Mouse (Mus musculus) retina, embryonic 14.5 days (tissue): ENCODE results near the gene Safb.
"Not testable (repeated sequence)": the region's sequence is repeated elsewhere in the genome, so short reads cannot be mapped to it uniquely, and the experiment has no call there.

Experiments used
- DNase-seq: peaks from one replicate; pipeline ENCODE4 v3.0.0-alpha.2; 2015; ENCODE audit warnings: low spot score

Safb gene

DNA sequence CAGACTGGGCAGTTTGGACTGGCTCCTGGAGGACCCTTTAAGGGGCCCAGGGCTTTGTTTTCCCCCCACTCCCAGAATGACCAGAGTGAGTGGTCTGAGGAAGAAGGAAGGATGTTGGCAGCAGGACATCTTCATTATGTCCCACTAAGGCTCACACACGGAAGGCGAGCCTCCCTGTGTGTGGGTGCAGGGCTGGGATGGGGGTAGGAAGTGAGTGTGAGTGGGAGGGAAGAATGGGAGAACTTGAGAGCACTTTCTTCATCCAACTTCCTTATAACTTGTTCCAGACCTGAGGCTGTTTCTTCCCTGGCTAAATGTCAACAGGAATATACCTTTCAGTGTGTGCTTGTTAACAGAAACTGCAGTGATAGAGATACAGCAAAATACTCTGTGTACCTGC is 26.7 kb downstream of the Safb start:
- no peak for DNase-seq

- peak; percentile 56 for DNase-seq
Observed at GRCm38 (mm10) chr17:56611861-56612564, 27.4 kb downstream of the Safb start.

- not testable (repeated sequence) for DNase-seq
Observed at GRCm38 (mm10) chr17:56612565-56612939, 27.9 kb downstream of the Safb start.

GRCm38 (mm10) chr17:56613236-56613844 is 28.7 kb downstream of the Safb start, which contains the start of gene Rpl36:
TSS of gene Rpl36 (plus strand) at chr17:56613416.
- peak; percentile 97 for DNase-seq

DNA sequence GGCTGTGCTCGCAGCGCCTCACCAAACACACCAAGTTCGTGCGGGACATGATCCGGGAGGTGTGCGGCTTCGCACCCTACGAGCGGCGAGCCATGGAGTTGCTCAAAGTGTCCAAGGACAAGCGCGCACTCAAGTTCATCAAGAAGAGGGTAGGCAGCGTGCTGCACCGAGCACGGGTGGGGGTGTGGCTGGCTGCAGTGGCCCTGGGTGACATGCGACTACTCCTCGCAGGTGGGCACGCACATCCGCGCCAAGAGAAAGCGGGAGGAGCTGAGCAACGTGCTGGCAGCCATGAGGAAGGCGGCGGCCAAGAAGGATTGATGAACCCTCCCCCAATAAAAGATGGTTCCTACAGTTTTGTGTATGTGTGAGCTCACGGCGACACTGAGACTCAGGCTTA is 29.3 kb downstream of the Safb start:
- not testable (repeated sequence) for DNase-seq

GRCm38 (mm10) chr17:56614391-56615135 is 29.9 kb downstream of the Safb start:
- no peak for DNase-seq

DNA sequence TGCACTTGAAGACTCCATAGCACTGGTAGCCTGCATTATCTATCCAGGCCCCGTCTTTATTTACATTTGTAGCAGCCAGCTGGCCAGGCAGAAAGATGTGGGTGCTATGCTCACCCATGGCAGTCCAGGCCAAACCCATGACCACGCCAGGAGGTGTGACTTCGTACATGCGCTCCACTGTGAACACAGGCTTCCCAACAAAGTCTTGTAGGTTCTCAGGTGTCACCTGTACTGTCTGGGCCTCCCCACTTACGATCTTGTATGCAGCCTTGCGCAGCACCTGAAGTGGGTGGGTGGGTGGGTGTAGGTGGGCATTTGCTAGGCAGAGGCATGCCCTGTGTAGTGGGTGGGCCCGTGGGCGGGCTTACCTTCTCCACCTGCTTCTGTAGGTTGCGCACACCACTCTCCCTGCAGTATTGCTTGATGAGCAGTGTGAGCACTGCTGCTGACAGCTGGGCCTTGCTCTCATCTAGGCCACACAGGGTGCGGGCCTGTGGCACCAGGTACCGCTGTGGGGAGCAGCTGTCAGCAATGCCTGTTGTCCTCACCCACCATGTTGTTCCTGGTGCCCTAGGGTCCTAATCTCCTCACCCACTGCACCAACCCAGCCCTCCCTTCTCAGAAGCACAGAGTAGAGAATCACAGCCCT is 30.6 kb downstream of the Safb start:
- no peak for DNase-seq

- DNase-seq, result no peak
Observed at GRCm38 (mm10) chr17:56615792-56616191, 31.2 kb downstream of the Safb start.

GRCm38 (mm10) chr17:56616725-56617124 is 32.1 kb downstream of the Safb start:
- no peak for DNase-seq

DNA sequence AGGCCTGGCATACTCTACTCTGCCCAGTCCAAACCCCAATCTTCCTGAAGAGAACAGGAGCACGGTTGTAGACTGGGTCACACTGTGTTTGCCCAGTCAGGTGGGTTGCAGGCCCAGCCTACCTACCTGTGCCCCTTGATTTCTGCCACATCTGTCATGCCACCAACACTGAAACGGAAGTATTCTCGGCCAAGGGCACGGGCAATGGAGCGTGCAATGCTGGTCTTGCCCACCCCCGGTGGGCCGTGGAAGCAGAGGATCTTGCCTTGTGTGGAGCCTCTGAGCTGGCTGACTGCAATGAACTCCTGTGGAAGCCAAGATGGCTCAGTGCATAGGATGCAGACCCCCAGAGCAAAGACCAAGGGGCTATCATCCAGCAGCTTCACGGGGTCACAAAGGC is 33.0 kb downstream of the Safb start:
- DNase-seq, result no peak

DNA sequence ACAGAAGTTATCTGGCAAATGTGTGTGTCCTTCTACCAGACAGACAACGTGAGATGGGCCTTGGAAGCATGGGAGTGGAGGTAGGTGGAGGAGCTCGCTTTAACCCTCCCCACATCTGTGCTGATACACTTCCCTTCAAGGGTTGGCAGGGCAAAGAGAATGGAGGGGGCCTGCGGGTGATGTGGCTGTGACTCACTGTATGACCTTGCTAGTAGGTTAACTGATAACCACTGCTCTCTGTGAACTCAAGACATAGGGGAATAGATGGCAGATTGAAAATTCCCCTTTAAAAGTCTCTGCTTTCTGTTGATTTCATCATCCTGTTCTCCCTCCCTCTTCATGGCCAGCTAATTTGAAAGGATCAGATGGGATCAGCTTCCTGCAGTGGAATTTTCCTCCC is 40.9 kb downstream of the Safb start:
- DNase-seq, result no peak

DNA sequence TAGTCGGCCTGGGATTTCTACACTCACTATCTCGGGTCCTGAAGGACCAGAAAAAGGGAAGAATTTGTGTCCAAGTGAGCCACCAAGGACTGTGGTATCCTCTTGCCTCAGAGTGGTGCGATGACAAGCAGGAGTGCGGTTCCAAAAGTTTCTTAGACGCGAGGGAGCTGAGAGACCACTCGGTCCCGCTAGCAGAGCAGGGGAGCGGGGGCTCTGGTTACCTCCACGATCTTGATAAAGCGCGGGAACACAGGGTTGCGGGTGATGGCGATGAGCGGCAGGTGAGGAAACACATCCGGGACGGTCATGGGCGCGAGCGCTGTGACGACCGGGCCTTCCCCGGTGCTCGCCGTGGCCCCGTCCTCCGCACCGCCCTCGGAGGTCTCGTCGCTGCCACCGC is 41.6 kb downstream of the Safb start:
- no peak for DNase-seq

- DNase-seq, result peak; percentile 99
Observed at GRCm38 (mm10) chr17:56626754-56627470, 42.3 kb downstream of the Safb start, which contains the start of gene Lonp1. TSS of gene Lonp1 (minus strand) at chr17:56626887.

- DNase-seq, result peak; percentile 56
Observed at GRCm38 (mm10) chr17:56627530-56628277, 43.1 kb downstream of the Safb start, which contains the start of gene Catsperd. TSS of gene Catsperd (plus strand) at chr17:56628143.

DNA sequence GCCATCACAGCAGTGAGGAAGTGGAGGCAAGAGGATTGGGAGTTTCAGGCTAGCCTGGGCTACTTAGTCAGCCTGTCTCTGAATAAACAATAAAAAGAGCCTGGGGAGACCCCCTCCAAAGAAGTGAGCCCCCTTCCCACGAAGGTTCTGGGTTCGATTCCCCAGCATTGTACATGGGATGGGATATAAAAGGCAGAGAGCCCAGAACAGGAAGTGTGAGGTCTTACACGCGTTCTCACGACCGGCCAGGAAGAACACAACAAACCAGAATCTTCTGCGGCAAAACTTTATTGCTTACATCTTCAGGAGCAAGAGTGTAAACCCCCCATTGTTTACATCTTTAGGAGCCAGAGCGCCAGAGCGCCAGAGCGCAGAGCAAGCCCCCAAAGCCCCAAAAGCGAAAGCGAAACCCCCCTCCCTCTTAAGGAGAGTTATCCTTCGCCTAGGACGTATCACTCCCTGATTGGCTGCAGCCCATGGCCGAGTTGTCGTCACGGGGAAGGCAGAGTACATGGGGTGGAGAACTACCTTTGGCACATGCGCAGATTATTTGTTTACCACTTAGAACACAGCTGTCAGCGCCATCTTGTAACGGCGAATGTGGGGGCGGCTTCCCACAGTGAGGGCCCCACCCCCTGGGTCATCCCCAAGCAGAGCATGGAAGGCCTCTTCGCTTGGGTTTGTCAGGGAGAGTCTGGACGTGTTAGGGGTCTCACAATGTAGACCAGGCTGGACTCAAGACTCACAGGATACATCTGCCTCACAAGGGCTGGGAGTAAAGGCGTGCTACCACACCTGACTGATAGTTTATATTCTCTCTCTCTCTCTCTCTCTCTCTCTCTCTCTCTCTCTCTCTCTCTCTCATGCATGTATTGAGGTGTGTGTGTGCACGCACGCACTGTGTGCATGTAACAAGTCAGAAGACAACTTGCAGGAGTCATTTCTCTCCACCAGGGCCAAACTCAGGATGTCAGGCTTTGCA is 45.5 kb downstream of the Safb start:
- not testable (repeated sequence) for DNase-seq

- DNase-seq, result no peak
Observed at GRCm38 (mm10) chr17:56631807-56632206, 47.2 kb downstream of the Safb start.

GRCm38 (mm10) chr17:56634023-56634422 is 49.4 kb downstream of the Safb start:
- no peak for DNase-seq

DNA sequence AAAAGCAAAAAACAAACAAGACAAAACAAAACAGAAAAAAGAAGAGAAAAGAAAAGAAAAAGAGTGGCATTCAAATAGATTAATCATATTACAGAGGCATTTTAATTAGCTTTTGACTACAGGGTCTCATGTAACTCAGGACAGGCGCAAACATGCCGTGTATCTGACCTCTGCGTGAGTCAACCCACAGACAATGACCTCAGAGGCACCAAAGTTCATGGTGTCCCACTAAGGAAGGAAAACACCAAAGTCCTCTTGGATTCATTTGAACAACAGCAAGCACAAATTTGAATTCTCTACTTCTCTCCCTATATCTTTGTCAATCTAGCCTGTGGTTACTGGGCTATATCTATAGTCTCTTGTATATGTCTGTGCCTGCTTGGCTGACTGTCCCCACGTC is 58.6 kb downstream of the Safb start:
- DNase-seq, result no peak

DNA sequence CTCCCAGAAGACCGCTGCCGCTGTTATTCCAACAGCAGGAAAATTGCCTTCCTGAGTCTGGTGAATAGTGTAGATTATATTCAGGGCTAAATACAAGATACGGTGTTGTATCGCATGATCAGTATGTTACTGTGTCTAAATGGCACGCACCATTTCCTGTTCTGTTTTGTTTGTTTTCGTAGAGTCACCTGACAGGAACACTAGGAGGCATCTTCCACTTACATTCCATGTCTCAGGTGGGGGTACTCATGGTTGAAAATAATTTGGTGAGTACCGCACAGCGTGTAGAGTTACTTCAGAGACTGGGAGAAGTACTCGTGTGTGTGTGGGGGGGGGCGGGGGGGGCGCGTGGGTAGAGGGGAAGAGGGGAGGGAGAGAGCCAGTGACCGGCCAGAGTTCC is 62.9 kb downstream of the Safb start:
- no peak for DNase-seq

DNA sequence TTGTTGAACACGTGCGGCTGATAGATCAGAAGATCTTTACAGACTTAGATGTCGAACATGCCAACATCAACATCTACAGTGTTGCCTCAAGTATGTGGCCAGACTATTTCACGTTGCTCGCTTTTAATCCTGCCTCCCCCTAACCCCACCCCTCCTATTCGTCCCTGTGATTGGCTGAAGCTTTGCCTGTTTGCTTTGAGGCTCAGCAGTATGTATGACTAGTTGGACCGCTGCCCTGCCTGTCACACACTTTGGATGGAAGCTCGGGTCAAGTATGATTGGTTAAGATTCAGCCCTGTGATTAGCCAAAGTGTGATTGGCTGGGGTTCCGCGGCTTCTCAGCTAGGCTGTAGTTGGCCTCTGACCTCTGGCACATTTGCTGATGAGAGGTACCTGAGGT is 67.2 kb downstream of the Safb start:
- no peak for DNase-seq
